Mouse (Mus musculus) intestine, embryonic 14.5 days (tissue): ENCODE measurements around the gene Ddost. TPM values are rescaled to one million over a fixed set of nuclear protein-coding genes. Genes with fewer than 3 reads are reported as not detected.
"Not testable (repeated sequence)": the region's sequence is repeated elsewhere in the genome, so short reads cannot be mapped to it uniquely, and the experiment has no call there.

ENCODE experiments used
- ATAC-seq: fragments of 200-750 bp; cut with Nextera tagmentation; replicated peaks from 2 replicates; pipeline ENCODE4 v1.8.0; 2017; ENCODE audit warnings: low read depth, moderate number of reproducible peaks, moderate TSS enrichment, moderate library complexity; ENCODE audit not compliant: low FRiP score, low TSS enrichment
- DNase-seq: peaks from one replicate; pipeline ENCODE4 v3.0.0-alpha.2; 2018; ENCODE audit warnings: low spot score
- H3K27ac ChIP-seq: fragments of 300-500 bp; sonication (generic); 2 replicates; pipeline ENCODE4 v1.5.1; 2014; ENCODE audit warnings: low read depth, mild to moderate bottlenecking, control low read depth
- H3K27me3 ChIP-seq: fragments of 300-500 bp; sonication (generic); replicated peaks from 2 replicates; pipeline ENCODE4 v1.6.1; 2014; ENCODE audit warnings: low read length, control low read depth; ENCODE audit not compliant: control insufficient read depth, insufficient read depth
- H3K36me3 ChIP-seq: fragments of 300-500 bp; sonication (generic); 2 replicates; pipeline ENCODE4 v1.6.1; 2014; ENCODE audit warnings: low read length, control low read depth; ENCODE audit not compliant: control insufficient read depth, insufficient read depth
- H3K4me1 ChIP-seq: fragments of 300-500 bp; sonication (generic); replicated peaks from 2 replicates; pipeline ENCODE4 v1.6.1; 2014; ENCODE audit warnings: low read length, control low read depth, mixed read lengths; ENCODE audit not compliant: control insufficient read depth, insufficient read depth
- H3K4me2 ChIP-seq: fragments of 300-500 bp; sonication (generic); 2 replicates; pipeline ENCODE4 v1.6.1; 2014; ENCODE audit warnings: low read length
- H3K4me3 ChIP-seq: fragments of 300-500 bp; sonication (generic); 2 replicates; pipeline ENCODE4 v1.5.1; 2014; ENCODE audit warnings: low read depth, low read length, control low read depth, mixed read lengths
- H3K9ac ChIP-seq: fragments of 300-500 bp; sonication (generic); 2 replicates; pipeline ENCODE4 v1.6.1; 2014; ENCODE audit warnings: mild to moderate bottlenecking, low read length
- H3K9me3 ChIP-seq: fragments of 300-500 bp; sonication (generic); 2 replicates; pipeline ENCODE4 v1.6.1; 2016; ENCODE audit warnings: low read length, control low read depth; ENCODE audit not compliant: control insufficient read depth
- WGBS: fragments of 180-500 bp; shearing (Covaris S2); extraction: QIAGEN DNeasy Blood & Tissue Kit; methylation state at CpG from one replicate; pipeline ENCODE4 v1.1.7; 2014; 5-methylcytosine and 5-hydroxymethylcytosine counted together
- polyA plus RNA-seq: library from polyadenylated mRNA; unstranded; fragments of >200 nt; fragmentation: Nextera tagmentation; extraction: Ambion mirVana; gene quantifications from 2 replicates; pipeline ENCODE4 v1.2.1, GENCODE M21; 2014

Ddost gene
- polyA plus RNA-seq, 1 experiment from 2014 or later, result 351 TPM

DNA sequence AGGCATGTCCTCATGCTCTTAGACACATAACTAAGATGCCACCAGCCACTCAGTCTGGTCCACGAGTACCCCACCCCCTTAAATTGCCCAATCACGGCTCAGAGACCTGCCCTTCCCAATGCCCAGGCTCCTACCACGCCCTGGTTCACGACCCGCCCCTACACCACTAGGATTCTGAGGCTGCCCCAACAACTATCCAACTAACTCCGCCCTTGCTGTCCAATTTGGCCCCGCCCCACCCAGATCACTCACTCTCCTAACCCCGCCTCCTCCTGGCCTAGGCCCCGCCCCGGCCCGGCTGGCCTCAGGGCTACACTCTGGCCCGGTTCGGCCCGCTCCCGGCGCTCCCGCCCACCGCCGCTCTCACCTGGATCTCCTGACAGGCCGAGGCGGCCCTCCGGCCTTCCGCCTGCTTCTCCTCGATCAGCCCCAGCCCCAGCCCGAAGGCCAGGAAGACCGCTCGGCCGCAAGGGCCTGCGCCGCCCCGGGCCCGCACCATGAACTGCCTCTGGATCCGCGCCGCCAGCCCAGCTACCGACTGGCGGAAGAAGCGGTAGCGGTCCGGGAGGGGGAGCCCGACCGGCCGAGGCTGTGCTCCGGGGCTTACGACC is 21.0 kb downstream of the Ddost start:
- H3K36me3 ChIP-seq, result peaks cover under 1% of the 10 kb centered on the region; the same call in 1 of the 2 replicates
- peaks cover 9% of the 10 kb centered on the region for H3K4me1 ChIP-seq
- under 1% methylated on average over 38 of the region's 45 CpGs for WGBS
- H3K9ac ChIP-seq, result peak overlapping the region; percentile 89
- no peaks in the 10 kb centered on the region for H3K9me3 ChIP-seq
- DNase-seq (peak; percentile 97), ATAC-seq (peak; percentile 85)
- no peaks in the 10 kb centered on the region for H3K27me3 ChIP-seq
- H3K4me3 ChIP-seq, result peak overlapping the region; percentile 81
- H3K27ac ChIP-seq, result peak overlapping the region; percentile 94
- peak overlapping the region; percentile 45 for H3K4me2 ChIP-seq

DNA sequence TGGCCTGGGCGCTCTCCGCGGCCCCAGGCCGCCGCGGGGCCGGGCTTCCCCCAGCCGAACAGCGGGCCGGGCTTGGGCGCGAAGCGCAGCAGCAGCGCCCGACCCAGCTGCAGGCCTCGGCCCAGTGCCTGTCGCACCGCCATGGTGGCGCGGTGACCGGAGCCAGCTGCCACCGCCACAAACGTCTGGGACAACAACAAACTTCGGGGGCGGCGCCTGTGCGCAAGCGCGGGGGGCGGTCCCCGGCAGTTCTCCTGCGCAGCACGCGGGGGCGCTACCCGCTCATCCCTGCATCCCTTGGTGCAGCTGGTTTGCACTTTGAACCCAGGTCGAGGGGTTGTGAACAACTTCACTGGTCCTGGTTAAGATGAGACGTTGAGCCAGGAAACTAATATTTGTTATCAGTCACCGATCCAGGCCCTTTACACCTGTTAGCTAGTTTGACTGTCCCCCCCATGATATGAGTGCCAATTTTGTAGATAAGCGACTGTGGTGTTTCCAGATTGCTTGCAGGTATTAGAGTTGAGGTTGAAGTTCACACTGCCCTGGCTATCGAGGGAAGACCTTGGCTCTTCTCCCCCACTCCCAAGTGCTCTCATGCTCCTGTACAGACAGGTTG is 21.7 kb downstream of the Ddost start, which contains the start of gene Pink1:
Pink1 (minus strand) TSS at position 231 of the 619 bp plus-strand sequence.
- Histone ChIP-seq H3K27ac (peak within 1 kb of the TSS; percentile 94), H3K4me2 (peak within 1 kb of the TSS; percentile 45), H3K36me3 (no peaks in the 10 kb centered on the region), H3K27me3 (no peaks in the 10 kb centered on the region), H3K9ac (peak within 1 kb of the TSS; percentile 89), H3K4me1 (peaks cover 9% of the 10 kb centered on the region), H3K4me3 (peak within 1 kb of the TSS; percentile 81), H3K9me3 (no peaks in the 10 kb centered on the region)
- ATAC-seq, result peak; percentile 72
- 4% methylated on average over 41 of the region's 41 CpGs for WGBS
- peak; percentile 95 for DNase-seq

GRCm38 (mm10) chr4:138327155-138327554 is 22.6 kb downstream of the Ddost start:
- not testable (repeated sequence) for H3K36me3 ChIP-seq, H3K27ac ChIP-seq, ATAC-seq, H3K27me3 ChIP-seq, H3K4me2 ChIP-seq, H3K4me1 ChIP-seq, H3K9ac ChIP-seq, H3K4me3 ChIP-seq, DNase-seq, H3K9me3 ChIP-seq
- WGBS, result 60% methylated on average over 7 of the region's 12 CpGs

GRCm38 (mm10) chr4:138327891-138328470 is 23.5 kb downstream of the Ddost start:
- 61% methylated on average over 7 of the region's 7 CpGs for WGBS
- Histone ChIP-seq H3K4me3 (peak overlapping the region; percentile 23; the same call in 1 of the 2 replicates), H3K36me3 (no peaks in the 10 kb centered on the region), H3K9ac (no peak overlapping the region), H3K27ac (peak overlapping the region; percentile 27; the same call in 1 of the 2 replicates), H3K4me2 (peak overlapping the region; percentile 36), H3K27me3 (no peaks in the 10 kb centered on the region), H3K4me1 (peaks cover 9% of the 10 kb centered on the region), H3K9me3 (no peaks in the 10 kb centered on the region)
- no peak for DNase-seq
- no peak for ATAC-seq

DNA sequence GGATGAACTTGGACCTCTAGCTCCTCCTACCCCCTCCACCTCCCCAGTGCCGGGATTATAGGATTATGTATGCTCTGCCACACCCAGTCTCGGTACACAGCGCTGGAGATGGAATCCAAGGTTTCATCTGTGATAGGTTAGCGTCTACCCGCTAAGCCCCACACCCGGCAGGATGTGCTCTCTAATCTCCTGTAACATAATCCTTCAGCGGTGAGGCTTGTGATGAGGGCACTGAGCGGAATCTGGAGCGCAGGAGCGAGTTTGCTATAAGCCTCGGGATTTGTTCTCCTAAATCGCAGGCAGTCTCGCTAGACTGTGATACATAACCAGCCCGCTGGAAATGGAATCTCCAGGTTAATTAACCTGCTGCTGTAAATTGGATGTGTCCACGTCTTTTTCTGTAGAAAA is 25.7 kb downstream of the Ddost start:
- Histone ChIP-seq H3K4me1 (peaks cover 5% of the 10 kb centered on the region; the same call in 1 of the 2 replicates), H3K4me2 (no peak overlapping the region), H3K9ac (no peak overlapping the region), H3K27ac (no peak overlapping the region), H3K36me3 (no peaks in the 10 kb centered on the region), H3K27me3 (no peaks in the 10 kb centered on the region), H3K9me3 (no peaks in the 10 kb centered on the region), H3K4me3 (no peak overlapping the region)
- WGBS, result 21% methylated on average over 15 of the region's 15 CpGs
- ATAC-seq, result no peak
- no peak for DNase-seq

DNA sequence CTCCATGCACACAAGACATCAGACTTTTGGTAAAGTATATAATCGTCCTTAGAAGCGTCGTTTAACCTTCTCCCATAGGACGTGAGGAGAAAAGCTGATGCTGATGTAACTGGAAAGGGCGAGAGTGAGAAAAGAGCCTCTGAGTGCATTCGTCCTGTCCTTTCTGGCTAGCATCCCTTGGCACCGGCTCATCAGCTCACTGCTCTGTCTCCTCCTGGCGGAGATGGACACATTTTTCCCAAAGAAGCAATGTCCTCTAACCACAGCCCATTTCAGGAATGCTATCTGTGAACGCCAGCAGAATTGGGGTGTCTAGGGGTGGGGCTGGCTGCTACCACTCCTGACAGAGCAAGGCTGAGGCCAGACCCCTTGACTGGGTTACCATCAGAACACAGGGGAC is 27.1 kb downstream of the Ddost start:
- Histone ChIP-seq H3K9ac (no peak overlapping the region), H3K36me3 (no peaks in the 10 kb centered on the region), H3K4me2 (no peak overlapping the region), H3K4me1 (peaks cover under 1% of the 10 kb centered on the region; the same call in 1 of the 2 replicates), H3K4me3 (no peak overlapping the region), H3K27me3 (no peaks in the 10 kb centered on the region), H3K27ac (no peak overlapping the region), H3K9me3 (no peaks in the 10 kb centered on the region)
- WGBS, result 81% methylated on average over 9 of the region's 9 CpGs
- DNase-seq, result no peak
- ATAC-seq, result no peak

DNA sequence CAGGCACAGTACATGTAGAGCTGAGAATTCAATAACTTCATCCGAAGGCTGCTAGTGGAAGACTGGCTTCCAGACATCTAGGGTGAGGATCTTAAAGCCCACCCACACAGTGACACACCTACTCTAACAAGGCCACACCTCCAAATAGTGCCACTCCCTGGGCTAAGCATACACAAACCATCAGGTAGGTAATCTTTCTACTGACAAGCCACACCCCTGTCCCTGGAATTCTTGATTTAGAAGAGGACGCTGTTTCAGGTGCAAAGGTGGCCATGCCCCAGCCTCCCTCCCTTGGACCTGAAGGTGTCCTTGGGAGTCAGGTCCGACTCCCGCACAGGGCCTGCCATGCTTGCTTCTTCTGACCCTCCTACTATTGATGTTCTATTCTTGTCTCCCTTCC is 28.6 kb downstream of the Ddost start:
- Histone ChIP-seq H3K27me3 (no peaks in the 10 kb centered on the region), H3K27ac (no peak overlapping the region), H3K4me3 (no peak overlapping the region), H3K9me3 (no peaks in the 10 kb centered on the region), H3K4me2 (no peak overlapping the region), H3K4me1 (no peaks in the 10 kb centered on the region), H3K9ac (no peak overlapping the region), H3K36me3 (no peaks in the 10 kb centered on the region)
- DNase-seq (no peak), ATAC-seq (peak; percentile 61; the same call in 1 of the 2 replicates)
- 80% methylated on average over 4 of the region's 4 CpGs for WGBS

GRCm38 (mm10) chr4:138335036-138335435 is 30.5 kb downstream of the Ddost start:
- ATAC-seq (no peak), DNase-seq (no peak)
- Histone ChIP-seq H3K9me3 (no peaks in the 10 kb centered on the region), H3K27ac (no peak overlapping the region), H3K4me3 (no peak overlapping the region), H3K9ac (no peak overlapping the region), H3K36me3 (no peaks in the 10 kb centered on the region), H3K27me3 (no peaks in the 10 kb centered on the region), H3K4me1 (no peaks in the 10 kb centered on the region), H3K4me2 (no peak overlapping the region)
- 79% methylated on average over 12 of the region's 12 CpGs for WGBS
